Mouse (Mus musculus): ENCODE data around the gene Alg9. TPM values are rescaled to one million over a fixed set of nuclear protein-coding genes. Genes with fewer than 3 reads are reported as not detected.

Gene Alg9
- polyA plus RNA-seq, 1 experiment from 2014 or later, result 35.0 TPM

- no peak overlapping the region for H3K4me3 ChIP-seq
- H3K4me1 ChIP-seq, result peaks cover 34% of the 10 kb centered on the region
- no peaks in the 10 kb centered on the region for H3K36me3 ChIP-seq (replicated peaks)
- no peak for DNase-seq (ENCODE audit: extremely low spot score, low spot score)
- H3K9me3 ChIP-seq, result no peaks in the 10 kb centered on the region
- H3K27ac ChIP-seq, result no peak overlapping the region
- 48% methylated on average over 8 of the region's 8 CpGs for WGBS
- no peaks in the 10 kb centered on the region for H3K27me3 ChIP-seq (ENCODE audit: poor library complexity, severe bottlenecking)
Observed at GRCm38 (mm10) chr9:50850713-50851112, 75.9 kb downstream of the Alg9 start.

GRCm38 (mm10) chr9:50852634-50853349, 78.0 kb downstream of the Alg9 start:
- H3K27ac ChIP-seq, result 0 out of 2 replicates have a peak overlapping the region, but pooled peaks have one; percentile 8

GRCm38 (mm10) chr9:50854376-50854775, 79.6 kb downstream of the Alg9 start:
- Histone ChIP-seq H3K36me3 (replicated peaks) (peaks cover 9% of the 10 kb centered on the region), H3K4me3 (no peak overlapping the region), H3K9me3 (no peaks in the 10 kb centered on the region), H3K4me1 (peaks cover 48% of the 10 kb centered on the region), H3K27me3 (ENCODE audit: poor library complexity, severe bottlenecking) (no peaks in the 10 kb centered on the region), H3K27ac (peak overlapping the region; percentile 49; the same call in 1 of the 2 replicates)
- DNase-seq (ENCODE audit: extremely low spot score, low spot score), result no peak
- WGBS, result 79% methylated on average over 8 of the region's 8 CpGs

More at GRCm38 (mm10) chr9:50852634-50853349, 78.0 kb downstream of the Alg9 start:
- no peak overlapping the region for H3K4me3 ChIP-seq
- no peaks in the 10 kb centered on the region for H3K27me3 ChIP-seq (ENCODE audit: poor library complexity, severe bottlenecking)
- WGBS, result 85% methylated on average over 17 of the region's 17 CpGs
- H3K36me3 ChIP-seq (replicated peaks), result no peaks in the 10 kb centered on the region
- peaks cover 46% of the 10 kb centered on the region for H3K4me1 ChIP-seq
- DNase-seq (ENCODE audit: extremely low spot score, low spot score), result no peak
- no peaks in the 10 kb centered on the region for H3K9me3 ChIP-seq

DNA sequence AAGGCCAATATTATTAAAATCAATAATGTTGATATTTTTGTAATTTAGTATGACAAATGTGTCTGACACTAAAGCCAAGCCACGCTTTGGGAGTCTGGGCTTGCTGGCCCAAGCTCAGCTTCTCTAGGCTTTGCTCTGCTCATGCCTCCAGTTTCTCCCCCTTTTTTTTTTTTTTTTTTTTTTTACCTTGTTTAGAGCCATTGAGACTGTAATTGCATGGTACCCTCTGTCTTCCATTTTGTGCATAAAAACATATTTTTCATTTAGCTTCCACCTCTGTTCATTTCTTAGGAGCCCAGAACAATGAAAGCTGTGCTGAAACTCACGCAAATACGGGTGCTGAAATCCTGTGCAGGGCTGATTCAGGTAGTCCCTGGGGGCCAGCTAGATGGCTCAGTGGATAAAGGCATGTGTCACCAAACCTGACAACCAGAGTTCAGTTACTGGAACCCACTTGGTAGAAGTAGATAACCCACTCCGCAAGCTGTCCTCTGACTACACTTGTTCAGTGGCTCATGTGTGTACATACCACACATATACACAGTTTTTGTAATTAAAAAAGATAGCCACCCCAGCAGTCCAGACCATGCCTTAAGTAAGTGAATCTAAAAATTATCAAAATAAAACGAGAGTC, 80.4 kb downstream of the Alg9 start:
- peaks cover 42% of the 10 kb centered on the region for H3K4me1 ChIP-seq
- no peaks in the 10 kb centered on the region for H3K9me3 ChIP-seq
- no peak overlapping the region for H3K4me3 ChIP-seq
- 89% methylated on average over 5 of the region's 5 CpGs for WGBS
- H3K27me3 ChIP-seq (ENCODE audit: poor library complexity, severe bottlenecking), result no peaks in the 10 kb centered on the region
- no peak for DNase-seq (ENCODE audit: extremely low spot score, low spot score)
- peaks cover 17% of the 10 kb centered on the region for H3K36me3 ChIP-seq (replicated peaks)
- no peak overlapping the region for H3K27ac ChIP-seq

- Histone ChIP-seq H3K36me3 (replicated peaks) (peaks cover 23% of the 10 kb centered on the region), H3K27me3 (ENCODE audit: poor library complexity, severe bottlenecking) (no peaks in the 10 kb centered on the region), H3K4me3 (peak overlapping the region; percentile 98; the same call in 1 of the 2 replicates), H3K27ac (peak overlapping the region; percentile 97), H3K9me3 (no peaks in the 10 kb centered on the region), H3K4me1 (peaks cover 37% of the 10 kb centered on the region)
- WGBS, result 64% methylated on average over 5 of the region's 5 CpGs
- DNase-seq (ENCODE audit: extremely low spot score, low spot score), result no peak
Observed at GRCm38 (mm10) chr9:50855780-50856179, 81.0 kb downstream of the Alg9 start.

DNA sequence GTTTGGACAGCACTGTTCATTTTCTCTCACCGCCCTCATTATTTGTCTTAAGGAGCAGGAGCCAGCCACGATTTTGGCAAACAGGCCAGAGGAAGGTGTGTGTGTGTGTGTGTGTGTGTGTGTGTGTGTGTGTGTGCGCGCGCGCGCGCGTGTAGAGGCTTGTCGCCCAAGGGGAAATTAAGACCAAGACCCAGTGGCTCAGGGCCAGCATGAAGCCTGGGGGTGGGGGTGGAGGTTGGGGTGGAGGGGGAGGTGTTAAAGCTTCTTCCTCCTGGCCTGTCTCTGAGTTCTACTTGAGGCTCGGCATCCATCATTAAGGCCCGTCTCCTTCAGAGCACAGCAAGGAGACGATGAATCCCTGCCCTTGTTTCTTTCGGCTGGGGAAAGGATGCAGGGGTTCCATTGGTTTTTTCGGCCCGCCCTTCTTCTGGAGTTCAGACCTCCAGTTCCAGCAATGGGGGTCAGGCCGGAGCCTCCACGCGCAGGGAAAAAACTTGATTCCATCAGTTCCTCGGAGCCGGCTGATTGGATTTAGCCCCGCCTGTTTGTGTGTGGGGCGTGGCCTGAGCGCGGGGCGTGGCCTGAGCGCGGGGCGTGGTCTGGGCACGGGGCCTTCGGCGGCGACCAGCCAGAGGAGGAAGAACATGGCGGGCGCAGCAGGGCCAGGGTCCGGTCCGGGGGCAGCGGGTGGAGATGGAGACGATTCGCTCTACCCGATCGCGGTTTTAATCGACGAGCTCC, 81.7 kb downstream of the Alg9 start:
- peak overlapping the region; percentile 97 for H3K27ac ChIP-seq
- DNase-seq (ENCODE audit: extremely low spot score, low spot score), result peak; percentile 94
- H3K9me3 ChIP-seq, result no peaks in the 10 kb centered on the region
- 1% methylated on average over 45 of the region's 45 CpGs for WGBS
- peaks cover 35% of the 10 kb centered on the region for H3K4me1 ChIP-seq
- no peaks in the 10 kb centered on the region for H3K27me3 ChIP-seq (ENCODE audit: poor library complexity, severe bottlenecking)
- peak overlapping the region; percentile 98 for H3K4me3 ChIP-seq
- H3K36me3 ChIP-seq (replicated peaks), result peaks cover 30% of the 10 kb centered on the region

GRCm38 (mm10) chr9:50857082-50857641, 82.3 kb downstream of the Alg9 start:
- DNase-seq (ENCODE audit: extremely low spot score, low spot score), result no peak
- under 1% methylated on average over 46 of the region's 46 CpGs for whole genome bisulfite sequencing
- Histone ChIP-seq H3K4me3 (peak overlapping the region; percentile 98), H3K9me3 (no peaks in the 10 kb centered on the region), H3K4me1 (peaks cover 35% of the 10 kb centered on the region), H3K27me3 (ENCODE audit: poor library complexity, severe bottlenecking) (no peaks in the 10 kb centered on the region), H3K36me3 (replicated peaks) (peaks cover 36% of the 10 kb centered on the region), H3K27ac (peak overlapping the region; percentile 97)

GRCm38 (mm10) chr9:50858681-50859080, 83.9 kb downstream of the Alg9 start:
- Histone ChIP-seq H3K27ac (no peak overlapping the region), H3K36me3 (replicated peaks) (peaks cover 52% of the 10 kb centered on the region), H3K9me3 (no peaks in the 10 kb centered on the region), H3K4me3 (no peak overlapping the region), H3K4me1 (peaks cover 27% of the 10 kb centered on the region), H3K27me3 (ENCODE audit: poor library complexity, severe bottlenecking) (no peaks in the 10 kb centered on the region)
- no peak for DNase-seq (ENCODE audit: extremely low spot score, low spot score)
- 94% methylated on average over 6 of the region's 6 CpGs for WGBS

DNA sequence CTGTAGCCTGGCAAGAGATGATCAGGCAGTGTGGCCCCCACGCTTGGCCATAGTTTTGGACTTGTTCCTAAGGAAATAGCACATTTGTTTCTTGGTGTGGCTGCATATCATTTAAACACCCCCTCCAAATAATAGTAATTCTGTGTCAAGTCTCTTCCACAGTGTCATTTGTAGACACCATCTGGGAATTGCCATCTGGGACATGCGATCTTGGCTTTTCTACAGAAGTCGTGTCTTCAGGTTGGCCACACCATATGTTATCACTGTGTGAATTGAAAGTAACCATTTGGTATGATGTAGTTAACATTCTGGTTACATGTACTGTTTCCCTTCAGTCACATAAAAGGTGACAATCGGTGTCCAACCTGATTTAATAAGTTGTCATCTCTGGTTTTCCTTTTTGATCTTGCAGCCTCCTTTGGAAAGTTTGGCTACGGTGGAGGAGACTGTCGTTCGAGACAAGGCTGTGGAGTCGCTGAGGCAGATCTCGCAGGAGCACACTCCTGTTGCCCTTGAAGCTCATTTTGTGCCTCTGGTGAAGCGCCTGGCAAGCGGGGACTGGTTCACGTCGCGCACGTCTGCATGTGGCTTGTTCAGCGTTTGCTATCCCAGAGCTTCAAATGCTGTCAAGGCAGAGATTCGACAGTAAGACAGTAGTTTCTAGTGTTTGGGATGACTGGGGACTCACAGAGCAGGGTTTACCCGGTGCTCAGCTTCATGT, 86.5 kb downstream of the Alg9 start:
- Histone ChIP-seq H3K27me3 (ENCODE audit: poor library complexity, severe bottlenecking) (no peaks in the 10 kb centered on the region), H3K9me3 (no peaks in the 10 kb centered on the region), H3K36me3 (replicated peaks) (peaks cover 78% of the 10 kb centered on the region), H3K27ac (no peak overlapping the region), H3K4me3 (no peak overlapping the region), H3K4me1 (peaks cover 12% of the 10 kb centered on the region)
- 95% methylated on average over 18 of the region's 18 CpGs for WGBS
- no peak for DNase-seq (ENCODE audit: extremely low spot score, low spot score)

- H3K27ac ChIP-seq, result no peak overlapping the region
- no peak for DNase-seq (ENCODE audit: extremely low spot score, low spot score)
- peaks cover 100% of the 10 kb centered on the region for H3K36me3 ChIP-seq (replicated peaks)
- no peaks in the 10 kb centered on the region for H3K4me1 ChIP-seq
- no peaks in the 10 kb centered on the region for H3K9me3 ChIP-seq
- H3K4me3 ChIP-seq, result no peak overlapping the region
- H3K27me3 ChIP-seq (ENCODE audit: poor library complexity, severe bottlenecking), result no peaks in the 10 kb centered on the region
- WGBS, result 96% methylated on average over 4 of the region's 4 CpGs
Observed at GRCm38 (mm10) chr9:50863824-50864223, 89.0 kb downstream of the Alg9 start.

- H3K36me3 ChIP-seq (replicated peaks), result peaks cover 99% of the 10 kb centered on the region
- H3K9me3 ChIP-seq, result no peaks in the 10 kb centered on the region
- H3K4me1 ChIP-seq, result no peaks in the 10 kb centered on the region
- no peak for DNase-seq (ENCODE audit: extremely low spot score, low spot score)
- no peak overlapping the region for H3K4me3 ChIP-seq
- H3K27ac ChIP-seq, result no peak overlapping the region
- 96% methylated on average over 5 of the region's 5 CpGs for WGBS
- H3K27me3 ChIP-seq (ENCODE audit: poor library complexity, severe bottlenecking), result no peaks in the 10 kb centered on the region
Observed at GRCm38 (mm10) chr9:50864877-50865276, 90.1 kb downstream of the Alg9 start.

DNA sequence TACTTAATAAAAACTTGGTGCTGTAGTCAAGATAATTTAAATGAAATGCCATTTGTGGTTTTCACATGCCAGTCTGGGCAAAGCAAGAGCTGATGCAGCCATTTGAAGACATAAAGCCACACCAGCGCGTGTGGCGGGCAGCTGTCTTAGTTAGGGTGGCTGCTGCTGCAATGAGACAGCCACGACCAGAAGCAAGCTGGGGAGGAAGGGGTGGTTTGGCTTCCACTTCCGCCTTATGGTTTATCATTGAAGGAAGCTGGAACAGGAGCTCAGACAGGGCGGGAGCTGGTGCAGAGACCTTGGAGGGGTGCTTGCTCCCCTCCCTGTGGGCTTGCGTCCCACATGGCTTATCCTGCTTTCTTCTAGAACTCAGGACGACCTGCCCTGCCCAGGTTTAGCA, 91.0 kb downstream of the Alg9 start:
- Histone ChIP-seq H3K4me3 (no peak overlapping the region), H3K36me3 (replicated peaks) (peaks cover 99% of the 10 kb centered on the region), H3K27me3 (ENCODE audit: poor library complexity, severe bottlenecking) (no peaks in the 10 kb centered on the region), H3K4me1 (no peaks in the 10 kb centered on the region), H3K27ac (no peak overlapping the region), H3K9me3 (no peaks in the 10 kb centered on the region)
- WGBS, result 93% methylated on average over 8 of the region's 8 CpGs
- DNase-seq (ENCODE audit: extremely low spot score, low spot score), result no peak

All from forebrain, embryonic 10.5 days (tissue).